Mouse (Mus musculus) kidney, postnatal 10 days (tissue): ENCODE results near the gene Olfr860.
"Not testable (repeated sequence)": the region's sequence is repeated elsewhere in the genome, so short reads cannot be mapped to it uniquely, and the experiment has no call there.

ENCODE experiments used
- DNase-seq: peaks from one replicate; pipeline ENCODE4 v3.0.0; 2021; ENCODE audit warnings: mixed read lengths

Olfr860 gene

DNA sequence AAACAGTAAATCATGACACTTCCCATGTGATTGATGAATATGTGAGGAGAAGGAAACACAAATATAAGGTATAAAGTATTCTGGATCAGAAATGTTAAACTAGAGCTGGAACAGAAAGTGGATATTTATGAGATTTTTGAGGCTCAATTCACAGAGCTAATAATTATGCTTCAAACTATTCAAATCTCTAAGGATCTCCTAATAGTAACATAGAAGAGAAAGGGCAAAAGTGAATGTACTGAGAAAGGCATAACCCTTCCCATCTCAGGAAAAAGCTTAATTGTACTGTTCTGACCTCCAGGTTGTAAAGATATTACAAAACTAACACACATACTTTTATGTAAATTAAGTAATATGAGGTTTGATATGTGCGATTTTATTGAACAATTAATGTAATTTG lies at the start of gene Olfr860:
Olfr860 (minus strand) TSS at position 101 of the 400 bp plus-strand sequence.
- no peak for DNase-seq

DNA sequence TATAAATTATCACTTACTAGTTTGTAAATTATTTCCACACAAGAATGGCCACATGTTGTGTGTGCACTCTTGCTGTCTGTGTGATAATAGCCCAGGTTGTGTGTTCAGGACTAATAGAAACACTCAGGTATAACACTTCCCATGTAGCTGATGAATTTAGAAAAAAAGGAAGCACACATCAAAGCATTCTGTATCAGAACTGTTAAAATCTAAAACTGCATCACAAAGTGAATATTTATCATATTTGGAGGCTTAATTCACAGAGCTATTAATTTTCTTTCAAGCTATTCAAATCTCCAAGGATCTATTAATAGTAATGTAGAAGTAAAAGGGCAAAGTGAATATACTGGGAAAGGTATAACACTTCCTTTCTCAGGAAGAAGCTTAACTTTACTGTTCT lies 38.4 kb upstream of the Olfr860 start, which contains the start of gene Olfr862:
Olfr862 (minus strand) TSS at position 101 of the 400 bp plus-strand sequence.
- no peak for DNase-seq

DNA sequence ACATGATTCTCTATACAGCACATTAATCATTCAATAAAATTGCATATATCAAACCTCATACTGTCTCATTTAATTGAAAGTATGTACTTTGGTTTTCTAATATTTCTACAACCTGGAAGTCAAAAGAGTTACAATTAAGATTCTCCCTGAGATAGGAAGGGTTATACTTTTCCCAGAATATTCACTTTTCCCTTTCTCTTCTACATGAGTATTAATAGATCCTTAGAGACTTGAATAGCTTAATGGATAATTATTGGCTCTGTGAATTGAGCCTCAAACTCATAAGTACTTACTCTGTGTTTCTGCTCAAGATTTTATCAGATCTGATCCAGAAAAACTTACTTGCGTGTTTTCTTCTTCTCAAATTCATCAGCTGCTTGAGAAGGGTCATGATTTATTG lies 44.9 kb downstream of the Olfr860 start, which contains the start of gene Olfr859:
Olfr859 (plus strand) TSS at position 301 of the 400 bp plus-strand sequence.
- not testable (repeated sequence) for DNase-seq

DNA sequence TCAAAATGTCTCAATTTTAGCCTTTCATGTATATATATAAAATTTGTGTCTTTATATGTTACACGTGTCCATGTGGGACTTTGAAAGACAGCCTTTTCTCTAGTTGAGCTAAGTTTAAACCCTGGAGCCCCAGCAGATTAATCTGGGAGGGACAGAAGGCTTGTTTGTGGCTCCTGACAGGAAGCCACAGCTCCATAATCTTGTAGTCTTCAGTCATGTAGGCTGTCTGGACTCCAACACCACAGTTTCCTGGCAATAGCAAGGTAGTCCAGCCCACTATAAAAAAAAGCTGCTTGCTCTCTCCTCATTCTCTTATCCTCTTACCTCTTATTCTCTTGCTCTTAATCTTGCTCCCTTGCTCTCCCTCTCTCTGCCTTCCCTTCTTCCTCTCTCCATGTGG lies 46.5 kb downstream of the Olfr860 start:
- DNase-seq = no peak
